Mouse (Mus musculus): ENCODE measurements around the gene Pou3f1.

Gene Pou3f1

DNA sequence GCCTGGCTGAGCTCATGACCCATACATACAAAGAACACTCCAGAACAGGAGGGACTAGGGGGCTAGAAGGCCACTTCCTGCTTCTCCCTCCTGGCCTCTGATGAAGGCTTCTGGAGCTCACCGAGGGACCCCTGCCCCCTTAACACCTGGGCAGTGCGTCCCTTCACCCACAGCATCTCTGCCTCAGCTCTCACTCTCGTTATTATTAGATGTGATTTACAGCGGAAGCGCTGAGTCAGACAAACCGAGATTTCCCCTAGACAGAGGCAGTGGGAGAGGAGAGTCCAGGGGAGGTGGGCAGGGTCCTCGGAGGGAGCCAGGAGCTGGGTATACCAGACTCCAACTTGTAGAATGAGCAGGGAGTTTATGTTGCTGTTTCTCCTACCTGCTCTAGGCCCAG lies 15.0 kb downstream of the Pou3f1 start:
- POLR2A ChIA-PET, result interaction anchor here (0.5 to 3.1 kb wide), 8 partner anchors 9 to 266 kb away, joined by 3 to 15 read pairs (median 4); partner anchors contain the start of gene Pou3f1 (in 1 of the 4)

DNA sequence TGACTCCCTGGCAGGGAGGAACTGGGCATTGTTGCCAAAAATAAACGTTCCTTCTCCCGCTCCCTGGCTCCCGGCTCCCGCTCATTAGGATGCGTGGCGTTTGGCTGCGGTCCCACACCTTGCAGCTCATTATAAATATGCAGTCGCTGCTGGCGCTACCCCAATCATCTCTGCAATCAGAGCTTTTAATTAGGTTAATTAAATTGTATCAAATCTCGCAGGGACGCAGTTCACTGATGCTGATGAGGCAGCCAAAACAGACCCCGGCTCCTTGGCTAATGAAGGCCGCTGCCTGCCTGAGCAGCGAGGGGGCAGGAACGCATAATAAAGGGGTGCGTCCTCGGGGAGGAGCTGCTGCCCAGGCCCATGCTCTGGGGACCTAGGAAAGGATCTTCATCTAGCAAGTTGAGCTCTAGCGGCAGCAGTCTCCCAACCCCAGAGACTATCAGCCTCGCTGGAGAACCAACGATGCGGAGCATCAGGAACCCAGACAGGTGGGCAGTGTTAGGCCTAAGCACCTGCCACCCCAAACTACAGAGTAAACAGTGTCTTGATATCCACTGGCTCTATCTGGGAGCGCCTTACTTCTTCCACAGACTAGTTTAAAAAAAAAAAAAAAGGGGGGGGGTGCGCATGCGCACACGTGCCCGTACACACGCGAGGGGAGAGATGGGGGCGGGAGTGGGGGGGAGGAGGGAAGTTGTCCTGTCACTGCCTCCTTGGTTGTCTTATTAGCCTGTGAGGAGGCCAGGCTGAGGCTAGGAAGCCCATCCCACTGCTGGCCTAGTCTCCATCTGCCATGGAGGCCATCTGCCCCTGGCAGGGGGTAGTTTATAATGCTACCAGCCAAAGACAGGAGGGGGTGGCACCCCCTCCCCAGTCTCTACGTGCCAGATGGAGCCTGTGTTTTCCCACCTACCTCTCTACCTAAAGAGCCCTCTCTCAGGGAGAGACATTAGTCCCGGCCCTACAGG lies 16.0 kb downstream of the Pou3f1 start:
- CTCF ChIA-PET, result interaction anchor here (0.5 to 3.2 kb wide), 7 partner anchors 12 to 444 kb away, joined by 3 to 9 read pairs (median 3); no protein-coding TSS in a partner anchor
- POLR2A ChIA-PET, result interaction anchor here (0.5 to 3.1 kb wide), 18 partner anchors 7 to 1231 kb away, joined by 3 to 15 read pairs (median 4); partner anchors contain the start of genes Pou3f1 (in 1 of the 4) and Utp11 (in 1 of the 4)

More for the DNA sequence above, 15.0 kb downstream of the Pou3f1 start:
- CTCF ChIA-PET, result interaction anchor here in 3 of 4 experiments (0.5 to 1.4 kb wide), 6 partner anchors 11 to 443 kb away, joined by 3 to 6 read pairs (median 3); no protein-coding TSS in a partner anchor

DNA sequence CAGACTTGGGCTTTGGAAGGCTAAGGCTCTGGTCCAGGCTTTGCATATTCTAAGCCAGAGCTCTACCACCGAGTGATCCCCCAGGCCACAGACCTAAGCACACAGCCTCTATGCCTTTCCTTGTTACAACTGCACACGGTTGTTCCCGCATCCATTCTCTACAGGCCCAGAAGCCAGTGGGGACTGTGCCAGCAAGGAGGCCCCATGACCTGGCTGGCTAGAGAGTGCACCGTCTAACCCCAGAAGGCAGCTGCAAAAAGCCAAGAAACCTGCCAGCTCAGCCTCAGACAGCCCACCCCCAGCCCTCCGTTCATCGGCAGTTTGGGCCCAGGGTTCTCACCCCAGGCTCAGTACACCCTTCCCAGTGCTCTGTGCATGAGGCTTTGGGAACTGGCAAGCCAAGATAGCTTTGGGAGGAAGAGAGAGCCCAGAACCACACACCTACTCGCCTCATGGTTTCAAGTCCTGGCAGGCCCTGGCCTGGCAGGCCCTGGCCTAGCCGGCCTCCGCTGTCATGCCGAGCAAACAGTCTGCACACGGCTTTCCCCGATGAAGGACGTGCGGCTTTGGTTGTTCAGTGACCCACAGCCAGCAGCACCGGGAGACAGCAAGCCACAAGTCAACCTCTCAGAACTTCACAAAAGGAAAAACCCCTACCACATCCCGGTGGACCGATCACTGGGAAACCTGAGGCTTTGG lies 17.9 kb downstream of the Pou3f1 start:
- ChIA-PET POLR2A (interaction anchor here in 1 of 4 experiments (1.8 kb wide), 1 partner anchor 19 kb away, joined by 4 read pairs; the partner anchor contains the start of gene Utp11), CTCF (interaction anchor here (0.5 to 3.2 kb wide), 5 partner anchors 11 to 1364 kb away, joined by 3 to 9 read pairs (median 4); no protein-coding TSS in a partner anchor)

DNA sequence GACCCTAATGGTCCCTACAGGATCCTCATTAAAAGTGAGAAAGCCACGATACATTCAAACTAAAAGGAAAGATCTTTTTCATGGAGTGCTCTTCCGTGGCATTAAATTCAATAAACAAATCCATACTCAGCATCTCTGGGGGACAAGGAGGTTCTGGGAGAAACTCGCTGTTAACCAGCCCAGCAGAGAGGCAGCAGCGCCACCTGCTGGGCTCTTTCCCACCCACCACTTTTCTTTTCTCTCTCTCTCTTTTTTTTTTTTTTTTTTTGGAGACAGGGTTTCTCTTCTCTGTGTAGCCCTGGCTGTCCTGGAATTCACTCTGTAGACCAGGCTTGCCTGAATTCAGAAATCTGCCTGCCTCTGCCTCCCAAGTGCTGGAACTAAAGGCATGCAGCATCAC lies 18.4 kb downstream of the Pou3f1 start:
- ChIA-PET POLR2A (interaction anchor here in 1 of 4 experiments (0.7 kb wide), 1 partner anchor 58 kb away, joined by 4 read pairs; no protein-coding TSS in a partner anchor), CTCF (interaction anchor here (0.6 to 3.2 kb wide), 6 partner anchors 10 to 1365 kb away, joined by 3 to 12 read pairs (median 4); no protein-coding TSS in a partner anchor)

DNA sequence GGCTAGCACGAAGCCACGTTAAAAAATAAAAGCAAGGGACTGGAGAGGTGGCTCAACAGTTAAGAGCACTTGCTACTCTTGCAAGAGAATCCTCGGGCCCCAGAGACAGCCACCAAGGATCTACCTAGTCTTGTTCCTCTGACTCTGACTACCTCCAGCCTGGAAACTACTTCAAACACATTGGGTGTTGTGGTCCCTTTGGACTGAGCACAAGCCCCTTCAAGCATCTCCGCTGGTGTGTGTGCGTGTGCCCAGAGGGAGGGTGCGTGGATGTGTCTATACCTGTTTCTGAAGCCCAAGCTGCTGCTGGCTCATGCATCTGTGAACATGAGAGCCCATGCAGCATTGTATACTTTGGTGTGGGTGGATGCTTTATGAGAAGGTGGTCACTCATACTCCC lies 19.4 kb downstream of the Pou3f1 start:
- ChIA-PET POLR2A (interaction anchor here in 1 of 4 experiments (0.6 to 0.9 kb wide), 3 partner anchors 11 to 83 kb away, joined by 3 read pairs; no protein-coding TSS in a partner anchor), CTCF (interaction anchor here in 2 of 4 experiments (1.2 to 1.4 kb wide), 2 partner anchors 23 to 447 kb away, joined by 3 to 4 read pairs; no protein-coding TSS in a partner anchor)

DNA sequence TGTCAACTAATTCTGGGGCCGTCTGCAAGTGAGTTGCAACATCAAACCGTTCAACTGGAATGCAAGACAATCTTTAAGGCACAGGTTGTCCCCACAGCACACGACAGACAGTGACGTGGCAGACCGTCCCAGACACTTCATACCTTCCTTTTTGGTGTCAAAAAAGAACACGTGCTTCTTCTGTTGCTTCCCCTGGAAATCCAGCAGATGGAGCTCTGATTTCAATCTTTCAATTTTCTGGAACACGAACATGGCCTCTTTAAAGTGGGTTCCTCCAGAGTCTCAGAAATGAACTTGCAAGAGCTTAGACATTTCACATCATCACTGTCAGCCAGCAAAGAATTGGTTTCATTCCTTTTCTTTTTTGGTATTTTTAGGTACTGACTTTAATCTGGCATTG lies 25.7 kb downstream of the Pou3f1 start:
- ChIA-PET POLR2A (interaction anchor here in 3 of 4 experiments (0.6 to 1.1 kb wide), 5 partner anchors 10 to 477 kb away, joined by 3 read pairs; partner anchors contain the start of gene Mtf1 (in 1 of the 3)), CTCF (interaction anchor here in 3 of 4 experiments (0.6 to 2.8 kb wide), 8 partner anchors 11 to 1418 kb away, joined by 3 to 11 read pairs (median 4); partner anchors contain the start of genes Utp11 (in 2 of the 3) and Pou3f1 (in 1 of the 3))

DNA sequence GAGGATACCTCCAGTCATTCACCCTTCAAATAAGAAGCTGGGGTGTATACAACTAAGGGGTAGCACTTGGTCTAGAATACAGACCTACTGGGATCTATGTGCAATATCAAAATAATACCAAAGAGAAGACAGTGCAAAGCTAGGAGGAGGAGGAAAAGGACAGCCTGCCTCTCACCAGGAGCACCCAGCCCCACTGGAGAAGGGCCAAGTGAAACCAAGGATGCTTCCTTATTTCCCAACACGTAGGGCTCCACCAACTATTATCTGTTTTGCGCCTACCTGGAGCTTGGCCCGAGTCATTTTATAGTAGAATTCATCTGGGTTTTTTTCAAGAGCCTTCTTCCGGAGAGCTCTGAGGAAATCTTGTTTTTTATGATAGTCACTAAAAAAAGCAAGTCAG lies 26.9 kb downstream of the Pou3f1 start:
- POLR2A ChIA-PET, result interaction anchor here in 3 of 4 experiments (0.6 to 2.7 kb wide), 6 partner anchors 10 to 648 kb away, joined by 3 to 14 read pairs (median 6); partner anchors contain the start of genes Utp11 (in 2 of the 3), Pou3f1 (in 1 of the 3) and Sf3a3 (in 1 of the 3)
- CTCF ChIA-PET, result interaction anchor here in 3 of 4 experiments (0.5 to 2.8 kb wide), 4 partner anchors 21 to 649 kb away, joined by 3 to 11 read pairs (median 6); no protein-coding TSS in a partner anchor

DNA sequence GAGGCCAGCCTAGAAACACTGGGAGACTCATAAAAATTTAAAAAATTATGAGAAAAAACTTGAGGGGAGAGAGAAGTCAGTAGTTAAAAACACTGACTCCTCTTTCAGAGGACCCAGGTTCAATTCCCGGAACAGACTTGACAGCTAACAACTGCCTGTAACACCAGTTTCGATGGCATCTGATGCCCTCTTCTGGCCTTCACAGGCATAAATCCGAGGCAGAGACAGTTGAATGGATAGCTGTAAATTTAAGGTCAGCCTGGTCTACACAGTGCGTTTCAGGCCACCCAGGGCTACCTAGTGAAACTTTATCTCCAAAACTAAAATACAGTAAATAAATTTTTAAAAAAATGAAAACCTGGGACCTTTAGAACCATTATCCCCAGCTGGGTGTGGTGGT lies 28.4 kb downstream of the Pou3f1 start:
- CTCF ChIA-PET, result interaction anchor here (0.5 to 2.2 kb wide), 17 partner anchors 9 to 543 kb away, joined by 3 to 10 read pairs (median 4); partner anchors contain the start of genes Utp11 (in 2 of the 4), Epha10 (in 1 of the 4), Fhl3 (in 1 of the 4) and Pou3f1 (in 1 of the 4)
- POLR2A ChIA-PET, result interaction anchor here (0.5 to 2.7 kb wide), 13 partner anchors 9 to 451 kb away, joined by 3 to 14 read pairs (median 3); partner anchors contain the start of genes Fhl3 (in 2 of the 4), Utp11 (in 2 of the 4), 1110065P20Rik (in 1 of the 4) and Mtf1 (in 1 of the 4)

DNA sequence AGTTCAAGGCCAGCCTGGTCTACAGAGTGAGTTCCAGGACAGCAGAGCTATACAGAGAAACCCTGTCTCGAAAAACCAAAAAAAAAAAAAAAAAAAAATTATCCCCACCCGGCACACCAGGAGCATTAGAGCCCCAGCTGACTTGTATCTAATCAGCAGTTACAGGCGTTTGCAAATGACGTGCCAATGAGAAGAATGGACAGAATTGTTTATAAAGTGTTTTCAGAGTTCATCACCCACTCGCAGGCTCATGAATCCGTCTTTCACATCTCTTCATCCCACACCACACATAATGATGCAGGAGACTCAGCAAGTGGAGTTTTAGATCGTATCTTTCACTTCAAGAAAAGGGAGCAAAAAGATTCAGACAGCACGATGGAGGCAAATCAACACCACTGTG lies 28.8 kb downstream of the Pou3f1 start:
- CTCF ChIA-PET, result interaction anchor here (0.5 to 2.2 kb wide), 15 partner anchors 8 to 544 kb away, joined by 3 to 10 read pairs (median 4); partner anchors contain the start of genes Pou3f1 (in 2 of the 4), Utp11 (in 2 of the 4), Fhl3 (in 1 of the 4) and Sf3a3 (in 1 of the 4)
- POLR2A ChIA-PET, result interaction anchor here (0.5 to 2.7 kb wide), 11 partner anchors 8 to 451 kb away, joined by 3 to 14 read pairs (median 4); partner anchors contain the start of genes Fhl3 (in 2 of the 4), Utp11 (in 2 of the 4), 1110065P20Rik (in 1 of the 4) and Mtf1 (in 1 of the 4)

DNA sequence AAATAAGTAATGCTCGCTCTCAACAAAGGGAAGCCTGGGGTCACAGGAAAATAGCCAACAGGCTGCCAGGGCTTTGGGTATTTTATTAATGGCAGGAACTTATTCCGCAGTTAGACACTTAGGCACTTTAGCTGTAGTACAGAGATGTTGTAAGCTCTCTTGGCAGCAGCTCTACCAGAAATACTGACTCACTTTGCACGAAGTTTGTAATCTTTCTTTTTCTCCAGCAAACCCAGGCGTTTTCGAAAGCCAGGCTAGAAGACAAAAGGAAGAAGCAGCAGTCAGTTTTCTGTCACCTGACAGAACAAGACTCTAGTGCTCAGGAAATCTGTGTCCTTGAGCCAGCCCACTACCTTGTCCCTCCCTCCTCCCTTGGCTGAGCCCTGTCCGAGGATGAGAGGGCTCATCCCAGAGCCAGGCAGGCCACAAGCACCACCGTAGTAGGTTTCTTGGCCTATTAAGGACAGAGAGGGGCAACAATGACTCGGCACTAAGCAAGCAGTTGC lies 29.3 kb downstream of the Pou3f1 start:
- ChIA-PET CTCF (interaction anchor here in 2 of 4 experiments (0.6 to 1.6 kb wide), 5 partner anchors 8 to 413 kb away, joined by 3 to 5 read pairs (median 3); partner anchors contain the start of genes Pou3f1 (in 1 of the 2) and Utp11 (in 1 of the 2)), POLR2A (interaction anchor here in 3 of 4 experiments (0.5 to 1.8 kb wide), 7 partner anchors 8 to 310 kb away, joined by 3 to 11 read pairs (median 3); partner anchors contain the start of genes Fhl3 (in 2 of the 3) and Utp11 (in 1 of the 3))

DNA sequence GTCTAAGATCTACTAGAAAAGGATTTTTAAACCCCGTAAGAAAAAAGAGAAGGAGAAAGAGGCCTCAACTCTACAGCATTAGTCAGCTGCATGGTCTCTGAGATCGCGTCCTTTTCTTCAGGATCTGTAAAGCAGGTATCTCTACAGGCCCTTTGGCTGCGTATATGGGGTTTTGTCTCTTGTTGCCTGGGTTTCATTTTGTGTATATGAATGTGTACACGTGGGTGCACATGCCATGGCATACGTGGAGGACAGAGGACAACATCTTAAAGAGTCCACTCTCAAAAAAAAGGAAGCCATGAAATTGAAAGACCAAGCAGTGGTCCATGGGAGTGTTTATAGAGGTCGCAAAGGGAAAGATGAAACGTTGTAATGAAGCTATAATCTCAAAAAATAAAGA lies 34.8 kb downstream of the Pou3f1 start:
- POLR2A ChIA-PET, result interaction anchor here in 1 of 4 experiments (0.6 to 1.4 kb wide), 6 partner anchors 9 to 105 kb away, joined by 3 read pairs; partner anchors contain the start of gene Fhl3
- CTCF ChIA-PET, result interaction anchor here in 2 of 4 experiments (0.6 to 0.7 kb wide), 2 partner anchors 15 to 463 kb away, joined by 3 to 4 read pairs; no protein-coding TSS in a partner anchor

DNA sequence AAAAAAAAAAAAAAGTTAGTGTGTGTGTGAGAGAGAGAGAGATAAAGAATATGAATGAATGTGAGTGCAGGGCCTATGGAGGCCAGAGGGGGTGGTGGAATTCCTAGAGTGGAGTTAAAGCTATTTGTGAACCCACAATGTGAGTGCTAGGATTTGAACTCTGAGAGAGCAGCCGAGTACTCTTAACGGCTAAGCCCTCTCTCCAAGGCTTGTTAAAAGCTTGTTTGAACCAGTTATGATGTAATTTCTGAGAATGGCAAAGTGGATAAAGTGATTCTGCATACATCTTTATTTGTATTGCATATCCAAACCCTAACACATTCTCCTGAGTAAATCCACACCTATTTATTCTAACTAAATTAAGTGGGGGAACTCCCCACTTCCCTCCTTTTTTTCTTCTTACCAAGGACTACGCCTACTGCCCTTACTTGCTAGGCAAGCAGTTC lies 35.8 kb downstream of the Pou3f1 start:
- ChIA-PET POLR2A (interaction anchor here in 2 of 4 experiments (0.7 to 1.0 kb wide), 3 partner anchors 10 to 1363 kb away, joined by 3 to 5 read pairs (median 3); no protein-coding TSS in a partner anchor), CTCF (interaction anchor here in 1 of 4 experiments (1.0 kb wide), 1 partner anchor 16 kb away, joined by 3 read pairs; no protein-coding TSS in a partner anchor)

DNA sequence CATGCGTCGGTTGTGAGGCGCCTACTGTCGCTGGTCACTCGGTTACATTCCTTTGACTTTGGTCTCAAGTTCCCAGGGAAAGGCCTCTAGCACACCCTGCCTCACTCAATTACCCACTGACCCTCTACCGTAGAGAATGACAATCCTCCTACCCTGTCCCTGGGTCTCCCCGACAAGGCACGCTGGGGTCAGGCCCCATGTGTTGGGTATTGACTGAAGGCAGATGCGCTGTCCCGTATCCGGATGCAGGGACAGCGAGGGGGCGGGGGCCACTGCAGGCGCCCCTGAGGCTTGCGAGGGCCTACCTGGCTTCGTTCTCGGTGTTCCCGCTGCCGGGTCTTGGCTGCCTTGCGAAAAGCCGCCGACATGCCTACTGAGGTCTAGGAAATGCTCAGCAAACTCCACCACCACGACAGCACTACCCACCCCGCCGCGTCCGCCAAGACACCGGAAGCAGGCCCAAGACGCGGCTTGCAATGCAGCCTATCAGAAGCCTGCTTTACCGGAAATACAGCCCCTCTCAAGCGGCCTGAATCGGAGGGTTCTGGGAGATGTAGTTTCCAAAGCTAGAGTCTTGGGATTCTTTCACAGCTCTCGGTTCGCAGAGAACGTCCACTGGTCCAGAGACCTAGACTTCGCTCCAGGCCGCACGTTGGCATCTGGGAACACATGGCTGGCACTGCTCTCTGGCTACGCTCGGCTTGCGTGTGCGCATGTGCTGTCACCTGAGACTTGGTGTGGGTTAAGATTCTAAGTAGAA lies 36.7 kb downstream of the Pou3f1 start, which contains the start of gene Utp11:
Gene Utp11, minus strand, starts transcription at position 466 of the 760 bp plus-strand sequence.
- ChIA-PET CTCF (interaction anchor here in 3 of 4 experiments (0.7 to 1.4 kb wide), 12 partner anchors 8 to 249 kb away, joined by 3 to 5 read pairs (median 4); partner anchors contain the start of genes Inpp5b (in 1 of the 3), Pou3f1 (in 1 of the 3) and Sf3a3 (in 1 of the 3)), POLR2A (interaction anchor here in 3 of 4 experiments (0.9 to 3.4 kb wide), 28 partner anchors 8 to 168 kb away, joined by 3 to 27 read pairs (median 5); partner anchors contain the start of genes Sf3a3 (in 3 of the 3), Mtf1 (in 2 of the 3) and Maneal (in 1 of the 3))

DNA sequence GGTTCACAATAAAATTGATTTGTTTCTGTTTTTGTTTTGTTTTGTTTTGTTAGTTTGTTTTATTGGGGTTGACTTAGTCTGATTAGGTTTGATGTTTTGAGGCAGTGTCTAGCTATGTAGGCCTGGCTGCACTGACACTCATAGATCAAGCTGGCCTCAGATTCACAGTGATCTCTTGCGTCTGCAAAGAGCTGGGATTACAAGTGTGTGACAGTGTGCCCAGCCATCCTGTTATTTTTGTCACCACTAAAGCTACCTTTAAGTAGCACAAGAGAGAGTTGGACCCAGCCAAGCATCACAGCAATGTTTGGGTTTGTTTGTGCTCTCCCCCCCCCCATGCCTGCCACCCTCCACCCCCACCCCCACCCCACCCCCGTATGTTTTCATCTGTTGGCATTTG lies 38.0 kb downstream of the Pou3f1 start:
- CTCF ChIA-PET, result interaction anchor here in 3 of 4 experiments (0.7 to 1.9 kb wide), 5 partner anchors 10 to 86 kb away, joined by 3 to 7 read pairs (median 4); partner anchors contain the start of gene Sf3a3 (in 1 of the 3)
- POLR2A ChIA-PET, result interaction anchor here in 3 of 4 experiments (0.5 to 3.4 kb wide), 17 partner anchors 9 to 160 kb away, joined by 3 to 27 read pairs (median 5); partner anchors contain the start of genes Mtf1 (in 2 of the 3), Inpp5b (in 1 of the 3) and Sf3a3 (in 1 of the 3)
